Mouse (Mus musculus) cerebellum, adult 18-20 months (tissue): ENCODE results near the gene Lbr.
"Not testable (repeated sequence)": the region's sequence is repeated elsewhere in the genome, so short reads cannot be mapped to it uniquely, and the experiment has no call there.

Source experiments
- DNase-seq, 2 experiments: peaks; one replicate each; pipeline ENCODE4 v3.0.0; 2021

The Lbr gene

DNA sequence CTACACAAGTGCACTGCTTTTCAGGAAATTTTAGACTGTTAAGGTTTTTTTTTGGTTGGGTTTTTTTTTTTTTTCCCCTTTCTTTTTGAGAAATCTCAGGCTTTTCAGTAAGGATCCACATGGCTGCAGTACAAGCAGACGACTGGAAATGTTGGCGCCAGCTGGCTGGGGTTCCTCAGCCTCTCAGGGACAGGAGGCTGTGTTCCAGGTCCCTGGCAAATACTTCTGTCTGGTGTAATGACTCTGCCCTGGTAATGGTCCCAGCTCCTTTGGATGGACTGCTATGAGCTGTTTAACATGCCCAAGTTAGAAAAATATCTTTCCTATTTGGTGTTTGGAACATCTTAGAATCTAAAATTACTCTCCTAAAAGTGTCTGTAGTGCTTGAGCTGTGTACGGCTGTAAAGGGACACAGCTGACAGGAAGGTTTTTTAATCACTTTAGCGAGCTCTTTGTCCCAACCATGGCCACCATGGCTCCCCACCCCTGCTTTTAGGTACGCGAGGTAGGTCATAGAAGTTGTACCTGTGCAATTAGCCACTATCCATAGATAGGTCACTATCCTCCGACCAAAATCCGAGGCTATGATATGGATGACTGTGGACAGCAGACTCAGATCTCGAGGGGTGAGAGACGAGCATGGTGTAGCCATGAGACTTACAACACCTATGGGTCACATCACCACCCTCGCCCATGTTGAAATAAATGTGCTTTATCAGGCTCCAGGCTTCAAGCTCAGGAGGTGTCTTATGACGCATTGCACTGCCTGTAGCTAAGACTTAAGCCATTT lies 8.9 kb upstream of the Lbr start:
- DNase-seq, result peak in 1 of 2 experiments; percentile 32

DNA sequence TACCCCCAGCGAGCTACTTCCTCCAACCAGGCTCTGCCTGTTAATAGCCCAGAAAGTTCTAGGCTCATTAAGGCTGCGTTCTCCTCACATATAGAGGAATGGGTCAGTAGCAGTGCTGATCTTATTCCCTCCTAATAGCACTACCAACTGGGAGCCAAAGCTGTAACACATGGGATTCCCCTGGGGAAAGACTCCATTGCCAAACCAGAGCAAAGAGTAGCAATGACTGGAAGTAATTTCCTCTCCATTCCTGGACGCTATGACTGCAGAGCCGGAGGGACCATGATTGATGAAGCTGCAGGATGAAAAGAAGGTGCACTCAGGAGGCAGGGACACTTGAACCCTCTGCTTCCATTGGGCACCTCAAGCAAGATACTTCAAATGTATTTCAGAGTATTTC lies 7.6 kb upstream of the Lbr start:
- DNase-seq, result no peak

DNA sequence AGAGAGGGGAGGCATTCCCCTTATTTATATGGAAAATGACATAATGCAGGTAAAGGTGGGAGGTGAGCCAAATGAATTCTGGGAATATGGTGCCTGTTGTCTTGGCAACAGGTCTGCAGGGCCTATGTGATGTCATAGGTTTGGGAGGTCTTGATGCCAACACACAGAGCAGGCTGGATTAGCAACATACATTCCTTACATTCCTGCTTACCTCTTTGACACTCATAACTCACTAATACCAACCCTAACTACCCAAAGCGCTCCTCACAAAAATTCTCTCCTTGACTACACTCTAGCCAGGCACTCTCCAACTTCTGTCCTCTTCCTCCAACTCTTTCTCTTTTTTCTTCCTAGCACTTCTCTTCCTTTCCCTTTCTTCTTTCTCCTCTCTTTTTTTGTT lies 5.4 kb upstream of the Lbr start:
- DNase-seq, result no peak

DNA sequence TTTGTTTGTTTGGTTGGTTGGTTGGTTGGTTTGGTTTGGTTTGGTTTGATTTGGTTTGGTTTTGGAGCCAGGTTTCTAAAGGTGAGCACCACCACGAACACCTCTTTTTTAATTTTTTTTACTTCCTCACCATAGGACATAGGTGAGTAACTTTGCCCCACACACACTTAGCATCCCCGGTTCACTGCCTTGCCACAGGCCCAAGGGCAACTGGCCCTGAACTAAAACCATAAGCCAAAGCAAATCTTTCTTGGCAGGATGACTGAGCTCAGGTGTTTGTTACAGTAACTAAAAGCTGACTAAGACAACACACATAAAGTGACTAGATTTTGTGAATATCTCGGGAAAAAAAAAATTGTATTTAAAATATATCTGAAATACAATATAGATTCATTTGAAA lies 4.5 kb upstream of the Lbr start:
- DNase-seq, result no peak

- no peak for DNase-seq
Measured at GRCm38 (mm10) chr1:181845767-181846166, 2.9 kb upstream of the Lbr start.

GRCm38 (mm10) chr1:181844874-181845547 lies 2.2 kb upstream of the Lbr start:
- no peak for DNase-seq

- DNase-seq, result peak; percentile 96 to 97
Measured at GRCm38 (mm10) chr1:181841864-181842672, 778 bp downstream of the Lbr start.

GRCm38 (mm10) chr1:181841396-181841795 lies 1.4 kb downstream of the Lbr start:
- no peak for DNase-seq

GRCm38 (mm10) chr1:181839746-181840366 lies 3.0 kb downstream of the Lbr start:
- DNase-seq, result no peak

DNA sequence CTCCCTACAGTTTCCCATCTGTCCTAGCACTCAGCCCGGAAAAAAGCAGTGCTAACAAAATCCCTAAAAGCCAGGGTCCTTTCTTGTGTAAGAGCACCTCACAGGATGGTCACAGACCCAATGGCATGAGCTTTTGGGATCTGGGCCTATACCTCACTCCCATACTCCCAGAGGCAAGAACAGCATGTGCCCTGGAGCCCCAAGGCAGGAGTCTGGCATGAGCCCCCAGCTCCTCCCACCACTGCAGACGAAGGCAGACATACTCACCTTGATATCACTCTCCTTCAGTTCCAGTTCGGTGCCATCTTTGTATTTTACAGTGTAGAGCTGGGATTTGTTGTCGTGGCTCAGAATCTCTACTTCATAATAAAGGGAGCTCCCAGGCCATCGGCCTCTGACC lies 4.7 kb downstream of the Lbr start:
- DNase-seq, result no peak

- peak in 1 of 2 experiments; percentile 30 for DNase-seq
Measured at GRCm38 (mm10) chr1:181833143-181833542, 9.7 kb downstream of the Lbr start.

DNA sequence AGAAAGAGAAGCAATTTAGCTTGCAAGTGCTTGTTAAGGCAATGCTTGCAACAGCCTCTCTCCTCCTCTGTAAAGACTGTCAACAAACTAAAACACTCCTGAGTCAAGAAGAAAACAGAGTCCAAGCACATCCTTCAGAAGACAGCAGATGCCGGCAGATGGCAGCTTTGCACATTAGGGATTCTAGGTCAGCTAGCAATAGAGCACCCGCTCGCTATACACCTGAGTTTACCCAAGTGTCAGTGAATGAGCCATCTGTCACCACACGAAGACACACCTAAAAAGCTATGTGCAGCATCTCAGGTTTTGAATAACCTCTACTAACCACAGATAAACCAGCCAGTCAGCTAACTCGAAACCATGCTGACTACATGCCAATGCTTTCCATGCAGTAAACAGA lies 10.1 kb downstream of the Lbr start:
- DNase-seq, result peak; percentile 64 to 81

DNA sequence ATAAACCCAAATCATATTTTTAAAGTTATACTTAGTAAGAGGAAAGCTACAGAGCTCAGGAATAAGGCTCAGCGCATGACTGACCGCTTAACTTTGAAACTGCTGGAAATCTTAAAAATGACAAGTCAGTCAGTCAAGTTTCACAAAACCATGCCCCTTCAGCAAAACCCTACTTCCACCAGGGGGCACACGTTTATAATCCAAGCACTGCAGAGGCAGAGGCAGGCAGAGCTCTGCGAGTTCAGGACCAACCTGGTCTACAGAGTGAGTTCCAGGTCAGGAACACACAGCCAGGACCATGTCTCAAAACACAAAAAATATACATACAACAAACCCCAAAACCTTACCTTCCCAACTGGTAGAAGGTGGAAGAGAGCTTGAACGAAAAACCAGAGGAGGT lies 14.5 kb downstream of the Lbr start:
- no peak for DNase-seq

GRCm38 (mm10) chr1:181826716-181827115 lies 16.1 kb downstream of the Lbr start:
- DNase-seq, result no peak

- no peak for DNase-seq
Measured at GRCm38 (mm10) chr1:181811481-181812223, 31.2 kb downstream of the Lbr start.

DNA sequence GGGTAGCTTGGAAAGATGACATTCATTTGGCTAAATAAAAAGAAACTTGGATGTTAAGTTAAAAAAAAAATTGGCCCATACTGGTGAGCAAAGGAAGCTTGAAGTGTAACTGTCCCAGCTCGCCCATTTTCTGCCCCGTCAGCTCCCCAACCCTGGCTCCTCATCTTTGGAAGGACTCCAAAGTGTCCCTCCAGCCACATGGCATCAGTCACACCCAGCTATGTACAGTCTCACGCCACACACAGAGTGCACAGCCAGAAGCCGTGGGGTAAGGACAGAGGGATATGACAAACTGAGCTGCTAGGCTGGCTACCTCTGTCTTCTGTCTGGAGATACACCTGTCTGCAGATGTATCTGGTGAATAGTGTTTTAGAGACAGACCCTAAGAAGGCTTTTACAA lies 42.2 kb downstream of the Lbr start:
- no peak for DNase-seq

- DNase-seq, result no peak
Measured at GRCm38 (mm10) chr1:181799911-181800310, 42.9 kb downstream of the Lbr start.

GRCm38 (mm10) chr1:181793541-181793940 lies 49.3 kb downstream of the Lbr start:
- no peak for DNase-seq

- no peak for DNase-seq
Measured at GRCm38 (mm10) chr1:181789952-181790351, 52.9 kb downstream of the Lbr start.

GRCm38 (mm10) chr1:181782600-181782999 lies 60.2 kb downstream of the Lbr start:
- DNase-seq, result not testable (repeated sequence)

DNA sequence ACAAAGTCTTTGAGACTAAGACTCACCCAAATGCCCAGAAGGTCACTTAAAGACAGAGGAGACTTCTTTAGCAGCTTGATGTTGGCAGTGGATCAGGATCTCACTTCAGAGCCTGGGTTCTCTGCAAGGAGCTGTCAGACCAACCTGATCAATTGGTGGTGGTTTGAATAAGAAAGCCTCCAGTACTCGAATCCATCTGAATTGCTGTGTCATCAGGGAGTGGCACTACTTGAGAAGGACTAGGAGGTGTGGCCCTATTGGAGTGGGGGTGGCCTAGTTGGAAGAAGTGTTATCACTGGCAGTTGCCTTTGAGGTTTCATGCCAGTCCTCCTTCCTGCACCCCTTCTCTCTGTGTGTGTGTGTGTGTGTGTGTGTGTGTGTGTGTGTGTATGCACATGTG lies 66.3 kb downstream of the Lbr start:
- no peak for DNase-seq

DNA sequence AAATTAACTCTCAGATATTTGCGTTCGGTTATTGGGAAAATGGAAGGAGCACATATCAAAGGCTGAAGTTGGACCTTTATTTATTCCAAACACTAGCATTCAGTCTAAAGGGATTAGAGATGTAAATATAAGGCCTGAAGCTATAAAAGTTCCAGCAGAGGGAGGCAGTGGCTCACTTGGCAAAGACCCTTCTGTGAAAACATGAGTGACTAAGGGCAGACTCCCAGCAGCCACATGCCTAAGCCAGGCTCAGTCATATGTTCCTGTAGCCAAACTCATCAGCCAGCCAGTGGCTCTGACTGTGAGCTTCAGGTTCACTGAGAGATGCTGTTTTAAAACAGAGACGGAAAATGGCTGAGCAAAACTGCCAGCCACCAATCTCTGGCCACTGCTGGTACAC lies 71.0 kb downstream of the Lbr start:
- no peak for DNase-seq
